Mouse (Mus musculus): ENCODE results near the gene Gm10563. TPM values are rescaled to one million over a fixed set of nuclear protein-coding genes. Genes with fewer than 3 reads are reported as not detected.

The Gm10563 gene
- polyA plus RNA-seq, 1 experiment from 2014 or later, result not detected

DNA sequence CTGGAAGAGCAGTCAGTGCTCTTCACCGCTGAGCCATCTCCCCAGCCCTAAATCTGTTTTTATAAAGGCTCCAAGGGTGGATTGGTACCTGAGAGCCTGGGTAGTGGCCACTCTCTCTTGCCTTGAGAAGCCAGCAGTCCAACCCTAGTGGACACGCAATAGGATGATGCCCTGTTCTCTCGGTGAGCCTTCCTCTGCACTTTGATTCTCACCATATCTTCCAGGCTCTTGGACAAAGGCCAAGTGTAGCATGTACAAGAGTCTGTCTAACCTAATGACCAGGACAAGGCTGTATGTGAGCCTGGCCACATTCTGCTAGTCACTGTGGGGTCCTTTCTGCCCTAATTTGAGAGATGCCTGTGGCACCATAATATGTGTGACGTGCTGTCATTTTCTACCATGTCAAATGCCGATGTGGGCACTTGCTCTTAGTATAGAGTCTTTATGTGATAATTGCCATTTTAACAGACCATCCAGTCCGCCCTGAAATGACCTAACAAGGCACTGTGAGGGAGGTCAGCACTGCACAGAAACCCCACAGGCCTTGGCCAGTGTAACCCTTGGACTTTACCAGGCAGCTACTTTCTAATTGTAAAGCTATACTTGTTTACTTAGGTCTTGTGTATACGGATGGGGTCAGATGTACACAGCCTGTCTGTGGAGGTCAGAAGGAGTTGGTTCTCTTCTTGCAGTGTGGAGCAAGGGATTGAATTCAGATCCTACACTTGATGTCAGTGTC lies 76.4 kb downstream of the Gm10563 start:
- no peaks in the 10 kb centered on the region for H3K27me3 ChIP-seq (ENCODE audit: insufficient read depth, low read length)
- H3K9ac ChIP-seq (ENCODE audit: low read depth, low read length), result no peak overlapping the region
- TF ChIP-seq CTCF (IDR thresholded peaks at IDR 0.05; ENCODE audit: low read depth), result no peak
- H3K9me3 ChIP-seq (replicated peaks; ENCODE audit: low read length), result no peaks in the 10 kb centered on the region
- no peak overlapping the region for H3K27ac ChIP-seq
- H3K36me3 ChIP-seq (ENCODE audit: insufficient read depth, low read length), result no peaks in the 10 kb centered on the region
- peaks cover 21% of the 10 kb centered on the region for H3K4me1 ChIP-seq (replicated peaks; ENCODE audit: insufficient read depth, low read length)
- 74% methylated on average over 7 of the region's 7 CpGs for WGBS
- no peak overlapping the region for H3K4me3 ChIP-seq (replicated peaks; ENCODE audit: low read depth, low read length)
- H3K4me2 ChIP-seq (ENCODE audit: low read length), result no peak overlapping the region
- DNase-seq (ENCODE audit: low spot score) (no peak), ATAC-seq (replicated peaks; ENCODE audit: low FRiP score, low read depth) (no peak)

- Histone ChIP-seq H3K4me2 (ENCODE audit: low read length) (no peak overlapping the region), H3K9me3 (replicated peaks; ENCODE audit: low read length) (no peaks in the 10 kb centered on the region), H3K4me3 (replicated peaks; ENCODE audit: low read depth, low read length) (no peak overlapping the region), H3K27ac (no peak overlapping the region), H3K4me1 (replicated peaks; ENCODE audit: insufficient read depth, low read length) (peaks cover 21% of the 10 kb centered on the region), H3K36me3 (ENCODE audit: insufficient read depth, low read length) (no peaks in the 10 kb centered on the region), H3K9ac (ENCODE audit: low read depth, low read length) (no peak overlapping the region), H3K27me3 (ENCODE audit: insufficient read depth, low read length) (no peaks in the 10 kb centered on the region)
- DNase-seq (ENCODE audit: low spot score) (peak; percentile 65), ATAC-seq (replicated peaks; ENCODE audit: low FRiP score, low read depth) (no peak)
- 19% methylated on average over 2 of the region's 2 CpGs for WGBS
- peak; percentile 87 for TF ChIP-seq CTCF (IDR thresholded peaks at IDR 0.05; ENCODE audit: low read depth)
Observed at GRCm38 (mm10) chr4:155568170-155568569, 77.0 kb downstream of the Gm10563 start.

- Histone ChIP-seq H3K4me2 (ENCODE audit: low read length) (peak overlapping the region; percentile 31), H3K9me3 (replicated peaks; ENCODE audit: low read length) (no peaks in the 10 kb centered on the region), H3K9ac (ENCODE audit: low read depth, low read length) (no peak overlapping the region), H3K36me3 (ENCODE audit: insufficient read depth, low read length) (no peaks in the 10 kb centered on the region), H3K27me3 (ENCODE audit: insufficient read depth, low read length) (no peaks in the 10 kb centered on the region), H3K4me3 (replicated peaks; ENCODE audit: low read depth, low read length) (no peak overlapping the region), H3K27ac (peak overlapping the region; percentile 67), H3K4me1 (replicated peaks; ENCODE audit: insufficient read depth, low read length) (peaks cover 21% of the 10 kb centered on the region)
- DNase-seq (ENCODE audit: low spot score) (peak; percentile 46), ATAC-seq (replicated peaks; ENCODE audit: low FRiP score, low read depth) (no peak)
- 40% methylated on average over 8 of the region's 8 CpGs for WGBS
- TF ChIP-seq CTCF (IDR thresholded peaks at IDR 0.05; ENCODE audit: low read depth), result peak; percentile 26; the same call in 1 of the 2 replicates
Observed at GRCm38 (mm10) chr4:155566555-155566954, 78.7 kb downstream of the Gm10563 start.

Other genes with a start within 250 kb of the Gm10563 start
- 0.17 and 0.29 TPM in 2 replicates for gene Gabrd, start 247.3 kb downstream of the Gm10563 start, polyA plus RNA-seq (2015; fragmentation: Nextera tagmentation; extraction: Ambion mirVana)
- gene Cfap74, start 236.2 kb downstream of the Gm10563 start, polyA plus RNA-seq (2015; fragmentation: Nextera tagmentation; extraction: Ambion mirVana), result 0.62 and 0.74 TPM in 2 replicates
- 6.5 and 7.3 TPM in 2 replicates for gene Tmem52, start 176.3 kb downstream of the Gm10563 start, polyA plus RNA-seq (2015; fragmentation: Nextera tagmentation; extraction: Ambion mirVana)
- 376 and 406 TPM in 2 replicates for gene Gnb1, start 154.0 kb downstream of the Gm10563 start, polyA plus RNA-seq (2015; fragmentation: Nextera tagmentation; extraction: Ambion mirVana)
- 76.8 and 83.0 TPM in 2 replicates for gene Nadk, start 83.0 kb downstream of the Gm10563 start, polyA plus RNA-seq (2015; fragmentation: Nextera tagmentation; extraction: Ambion mirVana)
- gene Slc35e2, start 44.0 kb downstream of the Gm10563 start, polyA plus RNA-seq (2015; fragmentation: Nextera tagmentation; extraction: Ambion mirVana), result 6.4 and 6.6 TPM in 2 replicates
- 60.0 and 65.4 TPM in 2 replicates for gene Cdk11b, start 20.6 kb downstream of the Gm10563 start, polyA plus RNA-seq (2015; fragmentation: Nextera tagmentation; extraction: Ambion mirVana)
- 77.2 and 80.3 TPM in 2 replicates for gene Mmp23, start 8.0 kb upstream of the Gm10563 start, polyA plus RNA-seq (2015; fragmentation: Nextera tagmentation; extraction: Ambion mirVana)
- gene Mib2, start 23.8 kb upstream of the Gm10563 start, polyA plus RNA-seq (2015; fragmentation: Nextera tagmentation; extraction: Ambion mirVana), result 19.6 and 21.0 TPM in 2 replicates
- 9.1 and 12.1 TPM in 2 replicates for gene Fndc10, start 48.9 kb upstream of the Gm10563 start, polyA plus RNA-seq (2015; fragmentation: Nextera tagmentation; extraction: Ambion mirVana)
- 151 and 159 TPM in 2 replicates for gene Ssu72, start 59.4 kb upstream of the Gm10563 start, polyA plus RNA-seq (2015; fragmentation: Nextera tagmentation; extraction: Ambion mirVana)
- gene Tmem240, start 89.4 kb upstream of the Gm10563 start, polyA plus RNA-seq (2015; fragmentation: Nextera tagmentation; extraction: Ambion mirVana), result 0.47 and 0.68 TPM in 2 replicates
- gene Atad3a, start 115.7 kb upstream of the Gm10563 start, polyA plus RNA-seq (2015; fragmentation: Nextera tagmentation; extraction: Ambion mirVana), result 92.1 and 92.2 TPM in 2 replicates
- 14.8 and 16.4 TPM in 2 replicates for gene Vwa1, start 129.3 kb upstream of the Gm10563 start, polyA plus RNA-seq (2015; fragmentation: Nextera tagmentation; extraction: Ambion mirVana)
- gene Tmem88b, start 140.5 kb upstream of the Gm10563 start, polyA plus RNA-seq (2015; fragmentation: Nextera tagmentation; extraction: Ambion mirVana), result 0.16 and 0.22 TPM in 2 replicates
- gene Ankrd65, start 145.0 kb upstream of the Gm10563 start, polyA plus RNA-seq (2015; fragmentation: Nextera tagmentation; extraction: Ambion mirVana), result 0.28 and 0.29 TPM in 2 replicates
- gene Mrpl20, start 157.5 kb upstream of the Gm10563 start, polyA plus RNA-seq (2015; fragmentation: Nextera tagmentation; extraction: Ambion mirVana), result 283 and 294 TPM in 2 replicates
- gene Ccnl2, start 167.1 kb upstream of the Gm10563 start, polyA plus RNA-seq (2015; fragmentation: Nextera tagmentation; extraction: Ambion mirVana), result 103 and 109 TPM in 2 replicates
- 169 and 171 TPM in 2 replicates for gene Aurkaip1, start 185.9 kb upstream of the Gm10563 start, polyA plus RNA-seq (2015; fragmentation: Nextera tagmentation; extraction: Ambion mirVana)
- 100 and 111 TPM in 2 replicates for gene Mxra8, start 194.3 kb upstream of the Gm10563 start, polyA plus RNA-seq (2015; fragmentation: Nextera tagmentation; extraction: Ambion mirVana)
- 9.9 and 16.6 TPM in 2 replicates for gene Dvl1, start 202.0 kb upstream of the Gm10563 start, polyA plus RNA-seq (2015; fragmentation: Nextera tagmentation; extraction: Ambion mirVana)
- gene Tas1r3, start 218.0 kb upstream of the Gm10563 start, polyA plus RNA-seq (2015; fragmentation: Nextera tagmentation; extraction: Ambion mirVana), result 0.18 TPM in 2 replicates
- gene Cptp, start 224.0 kb upstream of the Gm10563 start, polyA plus RNA-seq (2015; fragmentation: Nextera tagmentation; extraction: Ambion mirVana), result 14.8 and 17.2 TPM in 2 replicates
- 40.3 and 45.7 TPM in 2 replicates for gene Ints11, start 224.1 kb upstream of the Gm10563 start, polyA plus RNA-seq (2015; fragmentation: Nextera tagmentation; extraction: Ambion mirVana)
- gene Pusl1, start 246.4 kb upstream of the Gm10563 start, polyA plus RNA-seq (2015; fragmentation: Nextera tagmentation; extraction: Ambion mirVana), result 33.8 and 38.0 TPM in 2 replicates
- 8.2 and 8.4 TPM in 2 replicates for gene Acap3, start 246.4 kb upstream of the Gm10563 start, polyA plus RNA-seq (2015; fragmentation: Nextera tagmentation; extraction: Ambion mirVana)